Mouse (Mus musculus) liver, embryonic 13.5 days (tissue): ENCODE measurements around the gene Atp8a2. TPM values are rescaled to one million over a fixed set of nuclear protein-coding genes. Genes with fewer than 3 reads are reported as not detected.

Experiments used
- ATAC-seq: fragments of 200-750 bp; cut with Nextera tagmentation; 2 replicates; pipeline ENCODE4 v1.8.0; 2017; ENCODE audit warnings: low read depth, mild to moderate bottlenecking, moderate number of reproducible peaks, moderate library complexity
- DNase-seq: peaks from one replicate; pipeline ENCODE4 v3.0.0; 2022
- H3K27ac ChIP-seq: fragments of 300-500 bp; sonication (generic); 2 replicates; pipeline ENCODE4 v1.5.1; 2015; ENCODE audit warnings: moderate library complexity, mild to moderate bottlenecking, inconsistent platforms
- H3K27me3 ChIP-seq: fragments of 300-500 bp; sonication (generic); 2 replicates; pipeline ENCODE4 v1.6.1; 2015; ENCODE audit warnings: mild to moderate bottlenecking, inconsistent platforms
- H3K36me3 ChIP-seq: fragments of 300-500 bp; sonication (generic); 2 replicates; pipeline ENCODE4 v1.6.1; 2015; ENCODE audit warnings: mild to moderate bottlenecking, inconsistent platforms
- H3K4me1 ChIP-seq: fragments of 300-500 bp; sonication (generic); replicated peaks from 2 replicates; pipeline ENCODE4 v1.6.1; 2015; ENCODE audit warnings: inconsistent platforms
- H3K4me2 ChIP-seq: fragments of 300-500 bp; sonication (generic); 2 replicates; pipeline ENCODE4 v1.6.1; 2015; ENCODE audit warnings: inconsistent platforms, mild to moderate bottlenecking, moderate library complexity
- H3K4me3 ChIP-seq: fragments of 300-500 bp; sonication (generic); replicated peaks from 2 replicates; pipeline ENCODE4 v1.5.1; 2015; ENCODE audit warnings: mild to moderate bottlenecking, inconsistent platforms
- H3K9ac ChIP-seq: fragments of 300-500 bp; sonication (generic); 2 replicates; pipeline ENCODE4 v1.6.1; 2015; ENCODE audit warnings: mild to moderate bottlenecking, inconsistent platforms
- H3K9me3 ChIP-seq: fragments of 300-500 bp; sonication (generic); replicated peaks from 2 replicates; pipeline ENCODE4 v1.6.1; 2016; ENCODE audit warnings: inconsistent platforms
- WGBS: fragments of 180-500 bp; shearing (Covaris S2); methylation state at CpG from one replicate; pipeline ENCODE4 v1.1.7; 2015; ENCODE audit not compliant: insufficient replicate concordance; 5-methylcytosine and 5-hydroxymethylcytosine counted together
- polyA plus RNA-seq: library from polyadenylated mRNA; unstranded; fragments of >200 nt; fragmentation: Nextera tagmentation; extraction: Ambion mirVana; gene quantifications from 2 replicates; pipeline ENCODE4 v1.2.1, GENCODE M21; 2015

Atp8a2 gene
- 1.8 and 2.4 TPM in 2 replicates for polyA plus RNA-seq

GRCm38 (mm10) chr14:60196884-60197283, at the start of gene Atp8a2:
Atp8a2 (minus strand) TSS chr14:60197179.
- Histone ChIP-seq H3K27me3 (no peaks in the 10 kb centered on the region), H3K9me3 (no peaks in the 10 kb centered on the region), H3K27ac (no peak within 1 kb of the TSS), H3K4me1 (no peaks in the 10 kb centered on the region), H3K4me3 (no peak within 1 kb of the TSS), H3K9ac (no peak within 1 kb of the TSS), H3K4me2 (no peak within 1 kb of the TSS), H3K36me3 (no peaks in the 10 kb centered on the region)
- 54% methylated on average over 7 of the region's 7 CpGs for WGBS
- ATAC-seq (no peak), DNase-seq (no peak)

DNA sequence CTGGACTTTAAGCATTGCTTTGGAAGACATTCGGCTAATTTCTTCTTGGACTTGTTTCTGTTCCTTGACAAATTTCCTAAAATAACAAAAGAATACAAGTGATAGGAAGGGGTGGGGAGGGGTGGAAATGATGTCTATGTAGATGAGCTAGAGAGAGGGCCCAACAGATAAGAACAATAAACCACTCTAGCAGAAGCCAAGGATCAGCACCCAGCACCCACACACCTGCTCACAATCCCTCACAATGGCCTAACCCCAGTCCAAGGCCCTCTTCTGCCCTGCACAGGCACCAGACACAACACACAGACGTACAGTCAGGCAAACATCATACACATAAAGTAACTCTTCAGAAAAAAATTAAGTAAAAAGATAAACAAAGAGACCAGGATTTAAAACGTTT, 41.6 kb upstream of the Atp8a2 start:
- H3K9ac ChIP-seq: no peak overlapping the region
- H3K27ac ChIP-seq: no peak overlapping the region
- H3K36me3 ChIP-seq: peaks cover 62% of the 10 kb centered on the region
- DNase-seq: no peak
- H3K4me1 ChIP-seq: no peaks in the 10 kb centered on the region
- WGBS: 69% methylated on average over 3 of the region's 3 CpGs
- no peak overlapping the region for H3K4me3 ChIP-seq
- H3K27me3 ChIP-seq: no peaks in the 10 kb centered on the region
- H3K4me2 ChIP-seq: no peak overlapping the region
- H3K9me3 ChIP-seq: no peaks in the 10 kb centered on the region
- no peak for ATAC-seq

DNA sequence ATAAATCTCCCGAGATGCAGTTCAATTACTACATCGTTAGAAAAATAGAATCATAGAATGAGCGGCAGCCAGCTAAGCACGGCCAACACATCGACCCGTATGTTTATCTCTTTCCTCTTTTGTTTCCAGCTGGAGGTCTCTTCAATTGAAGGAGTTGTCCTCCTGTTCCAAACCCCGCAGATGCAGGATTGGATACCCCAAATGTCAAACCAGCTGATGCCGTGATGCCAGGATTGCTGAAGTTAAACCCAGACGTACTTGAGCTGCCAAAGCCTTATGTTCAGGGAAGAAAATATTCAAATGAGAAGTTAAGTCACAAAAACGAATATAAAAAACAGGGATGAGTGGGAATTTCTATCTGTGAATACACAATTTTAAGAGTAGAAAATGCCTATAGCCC, 22.9 kb upstream of the Atp8a2 start:
- Histone ChIP-seq H3K27ac (no peak overlapping the region), H3K36me3 (peaks cover 50% of the 10 kb centered on the region), H3K9me3 (no peaks in the 10 kb centered on the region), H3K27me3 (no peaks in the 10 kb centered on the region), H3K4me1 (no peaks in the 10 kb centered on the region), H3K9ac (no peak overlapping the region), H3K4me2 (no peak overlapping the region), H3K4me3 (no peak overlapping the region)
- DNase-seq: no peak
- ATAC-seq: no peak
- WGBS: 79% methylated on average over 10 of the region's 10 CpGs

GRCm38 (mm10) chr14:60217616-60218015, 20.6 kb upstream of the Atp8a2 start:
- Histone ChIP-seq H3K9ac (no peak overlapping the region), H3K4me1 (no peaks in the 10 kb centered on the region), H3K4me3 (no peak overlapping the region), H3K4me2 (no peak overlapping the region), H3K27me3 (no peaks in the 10 kb centered on the region), H3K36me3 (peaks cover 41% of the 10 kb centered on the region), H3K27ac (no peak overlapping the region), H3K9me3 (no peaks in the 10 kb centered on the region)
- 92% methylated on average over 4 of the region's 4 CpGs for WGBS
- no peak for DNase-seq
- ATAC-seq: no peak

GRCm38 (mm10) chr14:60216125-60216524, 19.1 kb upstream of the Atp8a2 start:
- no peaks in the 10 kb centered on the region; the same call in 1 of the 2 replicates for H3K4me1 ChIP-seq
- no peak overlapping the region for H3K4me3 ChIP-seq
- H3K9ac ChIP-seq: no peak overlapping the region
- no peak overlapping the region for H3K4me2 ChIP-seq
- H3K9me3 ChIP-seq: no peaks in the 10 kb centered on the region
- DNase-seq (no peak), ATAC-seq (no peak)
- 80% methylated on average over 1 of the region's 1 CpGs for WGBS
- H3K27ac ChIP-seq: no peak overlapping the region
- H3K27me3 ChIP-seq: no peaks in the 10 kb centered on the region
- H3K36me3 ChIP-seq: peaks cover 33% of the 10 kb centered on the region

DNA sequence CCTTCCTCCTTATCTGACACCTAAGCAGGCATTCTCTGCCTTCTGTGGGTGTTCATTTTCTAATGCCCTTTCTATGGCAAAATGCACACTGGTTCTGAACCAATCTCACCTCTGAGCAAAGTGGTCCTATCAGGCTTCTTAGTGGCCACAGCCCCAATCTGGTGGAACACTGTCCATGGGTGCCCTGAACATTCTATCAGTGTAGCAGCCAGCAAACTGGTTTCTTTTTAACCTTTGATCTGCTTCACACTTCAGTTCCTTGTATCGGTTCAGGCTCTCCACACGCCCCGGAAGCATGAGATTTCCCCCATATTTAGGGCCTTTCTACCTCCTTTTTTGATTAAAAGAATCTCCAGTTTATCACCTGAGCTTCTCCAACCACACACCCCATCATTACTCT, 18.0 kb upstream of the Atp8a2 start:
- no peaks in the 10 kb centered on the region for H3K27me3 ChIP-seq
- 83% methylated on average over 3 of the region's 3 CpGs for WGBS
- ATAC-seq (no peak), DNase-seq (no peak)
- no peak overlapping the region for H3K27ac ChIP-seq
- H3K4me1 ChIP-seq: no peaks in the 10 kb centered on the region; the same call in 1 of the 2 replicates
- H3K9ac ChIP-seq: no peak overlapping the region
- peaks cover 26% of the 10 kb centered on the region for H3K36me3 ChIP-seq
- no peaks in the 10 kb centered on the region for H3K9me3 ChIP-seq
- H3K4me2 ChIP-seq: no peak overlapping the region
- H3K4me3 ChIP-seq: no peak overlapping the region

GRCm38 (mm10) chr14:60214040-60214439, 17.1 kb upstream of the Atp8a2 start:
- Histone ChIP-seq H3K9me3 (no peaks in the 10 kb centered on the region), H3K9ac (no peak overlapping the region), H3K4me2 (no peak overlapping the region), H3K27ac (no peak overlapping the region), H3K4me1 (no peaks in the 10 kb centered on the region; the same call in 1 of the 2 replicates), H3K36me3 (peaks cover 19% of the 10 kb centered on the region), H3K4me3 (no peak overlapping the region), H3K27me3 (no peaks in the 10 kb centered on the region)
- ATAC-seq (no peak), DNase-seq (no peak)
- 58% methylated on average over 1 of the region's 1 CpGs for WGBS

GRCm38 (mm10) chr14:60209166-60209565, 12.2 kb upstream of the Atp8a2 start:
- H3K4me1 ChIP-seq: no peaks in the 10 kb centered on the region; the same call in 1 of the 2 replicates
- no peaks in the 10 kb centered on the region for H3K36me3 ChIP-seq
- WGBS: 75% methylated on average over 7 of the region's 7 CpGs
- H3K27ac ChIP-seq: no peak overlapping the region
- H3K9me3 ChIP-seq: no peaks in the 10 kb centered on the region
- no peaks in the 10 kb centered on the region for H3K27me3 ChIP-seq
- no peak for DNase-seq
- no peak overlapping the region for H3K4me3 ChIP-seq
- H3K9ac ChIP-seq: no peak overlapping the region
- H3K4me2 ChIP-seq: no peak overlapping the region
- ATAC-seq: no peak

GRCm38 (mm10) chr14:60204993-60205392, 8.0 kb upstream of the Atp8a2 start:
- H3K27me3 ChIP-seq: no peaks in the 10 kb centered on the region
- no peaks in the 10 kb centered on the region for H3K36me3 ChIP-seq
- DNase-seq: no peak
- H3K9me3 ChIP-seq: no peaks in the 10 kb centered on the region
- H3K4me3 ChIP-seq: no peak overlapping the region
- H3K9ac ChIP-seq: no peak overlapping the region
- no peaks in the 10 kb centered on the region for H3K4me1 ChIP-seq
- H3K27ac ChIP-seq: no peak overlapping the region
- no peak overlapping the region for H3K4me2 ChIP-seq
- no peak for ATAC-seq
- WGBS: 73% methylated on average over 6 of the region's 6 CpGs

- no peak for ATAC-seq
- Histone ChIP-seq H3K36me3 (no peaks in the 10 kb centered on the region), H3K4me2 (no peak overlapping the region), H3K4me1 (no peaks in the 10 kb centered on the region), H3K4me3 (no peak overlapping the region), H3K9me3 (no peaks in the 10 kb centered on the region), H3K9ac (no peak overlapping the region), H3K27ac (no peak overlapping the region), H3K27me3 (no peaks in the 10 kb centered on the region)
- 68% methylated on average over 5 of the region's 5 CpGs for WGBS
- no peak for DNase-seq
Measured at GRCm38 (mm10) chr14:60195999-60196398, 980 bp downstream of the Atp8a2 start.

DNA sequence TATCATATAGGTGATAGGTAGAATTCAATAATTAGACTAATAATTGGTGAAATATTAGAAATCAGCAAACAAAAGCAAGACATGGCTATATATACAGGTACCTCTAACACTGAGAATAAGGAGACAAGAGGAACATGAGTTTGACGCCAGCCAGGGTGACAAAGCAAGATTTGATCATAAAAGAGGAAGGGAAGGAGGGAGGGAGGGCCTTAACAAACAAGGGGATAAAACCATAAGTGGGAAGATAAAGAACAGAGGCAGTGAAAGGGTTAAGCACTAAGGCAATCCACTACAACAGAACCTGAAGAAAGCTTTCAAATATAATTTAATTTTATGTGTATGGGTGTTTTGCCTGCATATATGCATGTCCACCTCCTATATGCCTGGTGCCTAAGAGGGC, 2.4 kb downstream of the Atp8a2 start:
- Histone ChIP-seq H3K9me3 (no peaks in the 10 kb centered on the region), H3K36me3 (no peaks in the 10 kb centered on the region), H3K4me3 (no peak overlapping the region), H3K27me3 (no peaks in the 10 kb centered on the region), H3K4me2 (no peak overlapping the region), H3K4me1 (no peaks in the 10 kb centered on the region), H3K27ac (no peak overlapping the region), H3K9ac (no peak overlapping the region)
- ATAC-seq (no peak), DNase-seq (no peak)
- WGBS: 19% methylated on average over 1 of the region's 1 CpGs

- Histone ChIP-seq H3K4me3 (no peak overlapping the region), H3K36me3 (no peaks in the 10 kb centered on the region), H3K27me3 (no peaks in the 10 kb centered on the region), H3K4me1 (no peaks in the 10 kb centered on the region), H3K27ac (no peak overlapping the region), H3K4me2 (no peak overlapping the region), H3K9ac (no peak overlapping the region), H3K9me3 (no peaks in the 10 kb centered on the region)
- ATAC-seq (no peak), DNase-seq (no peak)
- WGBS: 76% methylated on average over 5 of the region's 5 CpGs
Measured at GRCm38 (mm10) chr14:60189771-60190170, 7.2 kb downstream of the Atp8a2 start.
